ENCODE assay signal across 11 mouse cellular contexts in genomic region chr11:76372534-76372933, GRCm38 (mm10). TPM values are rescaled to one million over a fixed set of nuclear protein-coding genes. Genes with fewer than 3 reads are reported as not detected.
DNase-seq lines count a peak whose midpoint lies in the region; ATAC-seq and TF ChIP-seq lines count a peak whose summit lies in the region.
"Had no signal": no experiment of that assay in that cellular context is flagged by ENCODE, and none has a peak within 500 bp of the region (broad histone marks: within the 10 kb centered on the region; RNA-seq: fewer than 3 reads in every experiment).

No protein-coding gene starts in this region.

- H3K9ac ChIP-seq in forebrain, embryonic 15.5 days (replicated peaks) = no peak overlapping the region
- H3K9ac ChIP-seq in embryonic facial prominence, embryonic 14.5 days (ENCODE audit: low read depth, low read length) = 0 out of 2 replicates have a peak overlapping the region, but pooled peaks have one; percentile 14
- H3K9ac ChIP-seq in hindbrain, postnatal 0 days (replicated peaks; ENCODE audit: low read length) = no peak overlapping the region

- no peak for DNase-seq in forebrain, embryonic 10.5 days (ENCODE audit: extremely low spot score, low spot score)
- peak; percentile 12 for DNase-seq in NIH3T3 (ENCODE audit: low read depth)
- no peak for DNase-seq in embryonic facial prominence, embryonic 14.5 days (ENCODE audit: low spot score)
- no peak for DNase-seq in hindbrain, postnatal 0 days (ENCODE audit: low spot score)
- no peak for DNase-seq in thymus, postnatal 14 days
- no peak for DNase-seq in ovary, adult 18-20 months (ENCODE audit: low spot score)
- no peak for DNase-seq in thymus, postnatal 25 days
- DNase-seq: spleen, adult 18-20 months had no signal

- no peak for TF ChIP-seq CTCF in hindbrain, postnatal 0 days (IDR thresholded peaks at IDR 0.05; ENCODE audit: low read depth)

- H3K27ac ChIP-seq in forebrain, embryonic 10.5 days = peak overlapping the region; percentile 68; the same call in 1 of the 2 replicates
- H3K27ac ChIP-seq in forebrain, embryonic 15.5 days (replicated peaks) = no peak overlapping the region
- H3K27ac ChIP-seq in embryonic facial prominence, embryonic 14.5 days (replicated peaks; ENCODE audit: low read depth, low read length) = peak overlapping the region; percentile 52; the same call in 1 of the 2 replicates
- H3K27ac ChIP-seq in hindbrain, postnatal 0 days = no peak overlapping the region
- H3K27ac ChIP-seq: left cerebral cortex, adult 2 months had no signal

- peaks cover 82% of the 10 kb centered on the region for H3K4me1 ChIP-seq in forebrain, embryonic 10.5 days
- peaks cover 10% of the 10 kb centered on the region for H3K4me1 ChIP-seq in forebrain, embryonic 15.5 days
- peaks cover 55% of the 10 kb centered on the region for H3K4me1 ChIP-seq in embryonic facial prominence, embryonic 14.5 days (ENCODE audit: control insufficient read depth, insufficient read depth, low read length)
- 0 out of 2 replicates have a peak, but pooled peaks cover 9% of the 10 kb centered on the region for H3K4me1 ChIP-seq in hindbrain, postnatal 0 days (ENCODE audit: insufficient read depth, low read length)

- H3K4me2 ChIP-seq in forebrain, embryonic 15.5 days (replicated peaks) = no peak overlapping the region
- H3K4me2 ChIP-seq in embryonic facial prominence, embryonic 14.5 days (ENCODE audit: low read depth, low read length) = no peak overlapping the region
- H3K4me2 ChIP-seq in hindbrain, postnatal 0 days (ENCODE audit: low read depth, low read length) = no peak overlapping the region

- ATAC-seq in forebrain, embryonic 15.5 days (replicated peaks) = no peak
- ATAC-seq in embryonic facial prominence, embryonic 14.5 days (ENCODE audit: low read depth) = no peak
- ATAC-seq in hindbrain, postnatal 0 days = 0 out of 2 replicates have a peak, but pooled peaks have one; percentile 24

- no peaks in the 10 kb centered on the region for H3K27me3 ChIP-seq in forebrain, embryonic 10.5 days (ENCODE audit: poor library complexity, severe bottlenecking)
- H3K27me3 ChIP-seq in forebrain, embryonic 15.5 days = no peaks in the 10 kb centered on the region
- H3K27me3 ChIP-seq in embryonic facial prominence, embryonic 14.5 days (replicated peaks; ENCODE audit: control insufficient read depth, insufficient read depth, low read length) = no peaks in the 10 kb centered on the region
- H3K27me3 ChIP-seq in hindbrain, postnatal 0 days (ENCODE audit: insufficient read depth, low read length) = no peaks in the 10 kb centered on the region

- WGBS in forebrain, embryonic 10.5 days = 50% methylated on average over 6 of the region's 6 CpGs
- 38% methylated on average over 6 of the region's 6 CpGs for WGBS in forebrain, embryonic 15.5 days
- WGBS in embryonic facial prominence, embryonic 14.5 days = 45% methylated on average over 6 of the region's 6 CpGs
- WGBS in hindbrain, postnatal 0 days = 34% methylated on average over 6 of the region's 6 CpGs

- no peaks in the 10 kb centered on the region for H3K9me3 ChIP-seq in forebrain, embryonic 10.5 days
- H3K9me3 ChIP-seq in forebrain, embryonic 15.5 days = no peaks in the 10 kb centered on the region
- no peaks in the 10 kb centered on the region for H3K9me3 ChIP-seq in embryonic facial prominence, embryonic 14.5 days (ENCODE audit: control insufficient read depth, low read length)
- no peaks in the 10 kb centered on the region for H3K9me3 ChIP-seq in hindbrain, postnatal 0 days (ENCODE audit: low read length)

- H3K4me3 ChIP-seq in forebrain, embryonic 10.5 days = no peak overlapping the region
- H3K4me3 ChIP-seq in forebrain, embryonic 15.5 days = no peak overlapping the region
- no peak overlapping the region for H3K4me3 ChIP-seq in embryonic facial prominence, embryonic 14.5 days (ENCODE audit: low read depth, low read length)
- H3K4me3 ChIP-seq in hindbrain, postnatal 0 days (ENCODE audit: low read length) = no peak overlapping the region
- H3K4me3 ChIP-seq: erythroblast, embryonic 14.5 days; left cerebral cortex, adult 2 months had no signal

- H3K36me3 ChIP-seq in forebrain, embryonic 10.5 days (replicated peaks) = peaks cover 16% of the 10 kb centered on the region
- H3K36me3 ChIP-seq in forebrain, embryonic 15.5 days = no peaks in the 10 kb centered on the region
- H3K36me3 ChIP-seq in embryonic facial prominence, embryonic 14.5 days (ENCODE audit: control insufficient read depth, insufficient read depth, low read length) = no peaks in the 10 kb centered on the region
- H3K36me3 ChIP-seq in hindbrain, postnatal 0 days (ENCODE audit: insufficient read depth, low read length) = no peaks in the 10 kb centered on the region

RNA-seq across cellular contexts. Expression of gene Nxn, which starts 26.4 kb away (rescaled TPM):
- polyA plus RNA-seq in forebrain, embryonic 10.5 days (2016; fragmentation: Nextera tagmentation; extraction: Ambion mirVana) = 55.4 and 62.3 TPM in 2 replicates
- 15.4 and 19.9 TPM in 2 replicates for polyA plus RNA-seq in forebrain, embryonic 15.5 days (2015; fragmentation: Nextera tagmentation; extraction: Ambion mirVana)
- 63.8 and 70.2 TPM in 2 replicates for polyA plus RNA-seq in embryonic facial prominence, embryonic 14.5 days (2014; fragmentation: Nextera tagmentation; extraction: Ambion mirVana)
- total RNA-seq in hindbrain, postnatal 0 days (2014; rRNA removed) = 36.6 and 41.3 TPM in 2 replicates
- polyA plus RNA-seq in hindbrain, postnatal 0 days (2015; fragmentation: Nextera tagmentation; extraction: Ambion mirVana) = 21.2 and 22.3 TPM in 2 replicates

RNA-seq across cellular contexts. Expression of gene Timm22, which starts 34.2 kb away (rescaled TPM):
- 127 and 128 TPM in 2 replicates for polyA plus RNA-seq in forebrain, embryonic 10.5 days (2016; fragmentation: Nextera tagmentation; extraction: Ambion mirVana)
- 93.3 and 106 TPM in 2 replicates for polyA plus RNA-seq in forebrain, embryonic 15.5 days (2015; fragmentation: Nextera tagmentation; extraction: Ambion mirVana)
- polyA plus RNA-seq in embryonic facial prominence, embryonic 14.5 days (2014; fragmentation: Nextera tagmentation; extraction: Ambion mirVana) = 113 and 124 TPM in 2 replicates
- total RNA-seq in hindbrain, postnatal 0 days (2014; rRNA removed) = 49.8 and 112 TPM in 2 replicates
- polyA plus RNA-seq in hindbrain, postnatal 0 days (2015; fragmentation: Nextera tagmentation; extraction: Ambion mirVana) = 104 and 106 TPM in 2 replicates

Comparison
In these comparisons a context has a peak if more than half of its experiments do, and no peak if none do; other contexts are left out.
1. H3K27ac ChIP-seq: peak in forebrain, embryonic 10.5 days (single experiment) and embryonic facial prominence, embryonic 14.5 days (single experiment); none in forebrain, embryonic 15.5 days (single experiment) and hindbrain, postnatal 0 days (single experiment).